Mouse (Mus musculus): Measurements from ENCODE around the gene Syne1. TPM values are rescaled to one million over a fixed set of nuclear protein-coding genes. Genes with fewer than 3 reads are reported as not detected.

Gene Syne1
- polyA plus RNA-seq, 1 experiment = 19.0 TPM

DNA sequence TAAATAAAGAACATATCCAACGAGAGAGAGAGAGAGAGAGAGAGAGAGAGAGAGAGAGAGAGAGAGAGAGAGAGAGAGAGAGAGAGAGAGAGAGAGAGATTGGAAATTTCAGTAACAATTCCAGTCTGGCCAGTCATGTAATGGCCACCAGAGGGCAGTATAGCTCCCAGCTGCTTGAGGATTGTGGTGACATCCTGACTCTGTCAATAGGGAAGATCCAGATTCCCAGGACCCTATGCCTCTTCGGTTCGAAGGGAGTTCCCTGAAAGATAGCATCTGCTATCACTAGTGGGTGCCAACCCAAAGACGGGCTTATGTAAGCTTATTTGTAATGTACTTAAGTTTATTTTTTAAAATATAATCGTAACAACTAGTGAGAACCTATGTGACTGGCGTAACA, 71.2 kb downstream of the Syne1 start:
- no peak overlapping the region for H3ac ChIP-seq (ENCODE audit: control insufficient read depth, insufficient read length)
- H3K79me2 ChIP-seq (ENCODE audit: control insufficient read depth, insufficient read depth) = no peaks in the 10 kb centered on the region
- no peaks in the 10 kb centered on the region for H3K36me3 ChIP-seq (ENCODE audit: control insufficient read depth, insufficient read depth)
- TF ChIP-seq USF1 (IDR thresholded peaks at IDR 0.05; ENCODE audit: low read depth) (no peak), MYOD1 (IDR thresholded peaks at IDR 0.05; ENCODE audit: control insufficient read depth in 1 of 3, insufficient read length in 2 of 3, low read depth in 2 of 3) (no peak), MYOG (IDR thresholded peaks at IDR 0.05; ENCODE audit: control insufficient read depth in 1 of 3, insufficient read depth in 1 of 3, insufficient read length in 2 of 3, low read depth in 2 of 3) (no peak), SRF (IDR thresholded peaks at IDR 0.05; ENCODE audit: control insufficient read depth, insufficient read length, low read depth) (no peak), POLR2A (IDR thresholded peaks at IDR 0.05; ENCODE audit: insufficient read length, low read depth) (no peak), TCF12 (IDR thresholded peaks at IDR 0.05; ENCODE audit: insufficient read depth, poor library complexity, severe bottlenecking) (no peak), POLR2AphosphoS2 (IDR thresholded peaks at IDR 0.05; ENCODE audit: insufficient read length, low read depth) (no peak), CEBPB (IDR thresholded peaks at IDR 0.05; ENCODE audit: insufficient read depth, poor library complexity, severe bottlenecking) (no peak), E2F4 (IDR thresholded peaks at IDR 0.05; ENCODE audit: insufficient read depth) (no peak), MAX (IDR thresholded peaks at IDR 0.05; ENCODE audit: low read depth) (no peak), REST (IDR thresholded peaks at IDR 0.05; ENCODE audit: insufficient read depth, insufficient read length) (no peak), TCF3 (IDR thresholded peaks at IDR 0.05; ENCODE audit: insufficient read length, low read depth) (no peak)
- no peak overlapping the region for H3K4me3 ChIP-seq
- H3K4me2 ChIP-seq (ENCODE audit: low read depth) = no peak overlapping the region
- no peaks in the 10 kb centered on the region for H3K27me3 ChIP-seq (ENCODE audit: control insufficient read depth, insufficient read depth, insufficient read length)

DNA sequence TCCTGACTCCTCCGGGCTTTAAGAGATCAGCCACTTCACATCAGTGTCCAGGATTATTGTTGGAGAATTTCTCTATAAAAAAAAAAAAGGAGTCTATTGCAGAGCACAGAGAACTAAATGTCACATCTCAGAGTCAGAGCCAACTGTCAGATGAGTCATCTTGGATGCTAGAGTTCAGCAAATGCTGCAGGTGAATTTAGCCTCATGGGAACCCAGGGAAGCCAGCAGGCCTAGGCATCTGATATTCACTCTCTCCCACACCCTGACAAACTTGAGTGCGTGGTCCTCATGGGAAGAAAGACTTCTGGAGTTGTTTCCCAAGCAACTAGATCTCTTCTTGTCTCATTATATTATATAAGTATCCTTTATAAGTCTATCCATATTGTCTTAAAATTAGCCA, 82.6 kb downstream of the Syne1 start:
- Histone ChIP-seq H3K36me3 (ENCODE audit: control insufficient read depth, insufficient read depth) (no peaks in the 10 kb centered on the region), H3K27me3 (ENCODE audit: control insufficient read depth, insufficient read depth, insufficient read length) (no peaks in the 10 kb centered on the region), H3K4me3 (no peak overlapping the region), H3K4me2 (ENCODE audit: low read depth) (no peak overlapping the region), H3ac (ENCODE audit: control insufficient read depth, insufficient read length) (no peak overlapping the region), H3K79me2 (ENCODE audit: control insufficient read depth, insufficient read depth) (no peaks in the 10 kb centered on the region)
- TF ChIP-seq MAX (IDR thresholded peaks at IDR 0.05; ENCODE audit: low read depth) = no peak
- TF ChIP-seq CEBPB (IDR thresholded peaks at IDR 0.05; ENCODE audit: insufficient read depth, poor library complexity, severe bottlenecking) = no peak
- no peak for TF ChIP-seq TCF3 (IDR thresholded peaks at IDR 0.05; ENCODE audit: insufficient read length, low read depth)
- no peak for TF ChIP-seq TCF12 (IDR thresholded peaks at IDR 0.05; ENCODE audit: insufficient read depth, poor library complexity, severe bottlenecking)
- no peak for TF ChIP-seq SRF (IDR thresholded peaks at IDR 0.05; ENCODE audit: control insufficient read depth, insufficient read length, low read depth)
- TF ChIP-seq MYOD1 (IDR thresholded peaks at IDR 0.05; ENCODE audit: control insufficient read depth in 1 of 3, insufficient read length in 2 of 3, low read depth in 2 of 3) = no peak
- no peak for TF ChIP-seq MYOG (IDR thresholded peaks at IDR 0.05; ENCODE audit: control insufficient read depth in 1 of 3, insufficient read depth in 1 of 3, insufficient read length in 2 of 3, low read depth in 2 of 3)
- no peak for TF ChIP-seq E2F4 (IDR thresholded peaks at IDR 0.05; ENCODE audit: insufficient read depth)
- TF ChIP-seq POLR2A (IDR thresholded peaks at IDR 0.05; ENCODE audit: insufficient read length, low read depth) = no peak
- TF ChIP-seq REST (IDR thresholded peaks at IDR 0.05; ENCODE audit: insufficient read depth, insufficient read length) = no peak
- TF ChIP-seq USF1 (IDR thresholded peaks at IDR 0.05; ENCODE audit: low read depth) = no peak
- TF ChIP-seq POLR2AphosphoS2 (IDR thresholded peaks at IDR 0.05; ENCODE audit: insufficient read length, low read depth) = no peak

DNA sequence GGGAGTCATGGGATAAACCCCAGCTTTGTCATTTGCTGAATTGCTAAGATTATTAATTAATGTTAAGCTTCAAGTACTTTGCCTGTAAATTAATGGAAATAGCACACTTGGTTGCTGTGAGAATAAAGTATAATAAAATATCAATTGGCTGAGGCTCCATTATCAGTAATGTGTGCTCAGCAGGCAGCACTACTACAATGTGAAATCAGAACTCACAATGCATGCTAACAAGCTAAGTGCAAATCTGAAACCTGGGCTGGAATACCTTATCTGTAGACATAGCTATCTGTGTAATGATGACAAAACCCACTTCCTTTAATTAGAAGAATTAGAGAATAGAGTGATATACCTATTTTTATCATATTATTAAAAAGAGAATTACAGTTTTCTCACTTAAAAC, 97.5 kb downstream of the Syne1 start:
- no peaks in the 10 kb centered on the region for H3K36me3 ChIP-seq (ENCODE audit: control insufficient read depth, insufficient read depth)
- no peak overlapping the region for H3K4me2 ChIP-seq (ENCODE audit: low read depth)

DNA sequence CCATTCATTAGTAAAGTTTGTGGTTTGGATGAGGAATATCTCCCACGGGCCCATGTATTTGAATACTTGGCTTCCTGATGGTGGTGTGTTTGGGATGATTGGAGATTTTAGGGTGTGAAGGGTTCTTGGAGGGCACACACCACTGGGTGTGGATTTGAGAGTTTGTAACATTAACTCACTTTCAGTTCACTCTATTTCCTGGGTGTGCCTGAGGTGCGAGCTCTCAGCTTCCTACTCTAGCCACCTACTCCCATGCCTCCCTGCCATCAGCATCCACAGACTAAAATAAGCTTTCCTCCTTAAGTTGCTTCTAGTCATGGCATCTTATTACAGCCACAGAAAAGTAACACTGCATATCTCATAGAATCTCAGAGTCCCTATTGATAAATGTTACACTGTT, 101.3 kb downstream of the Syne1 start:
- Histone ChIP-seq H3K36me3 (ENCODE audit: control insufficient read depth, insufficient read depth) (no peaks in the 10 kb centered on the region), H3K27me3 (ENCODE audit: control insufficient read depth, insufficient read depth, insufficient read length) (no peaks in the 10 kb centered on the region), H3ac (ENCODE audit: control insufficient read depth, insufficient read length) (no peak overlapping the region), H3K79me2 (ENCODE audit: control insufficient read depth, insufficient read depth) (no peaks in the 10 kb centered on the region), H3K4me3 (no peak overlapping the region), H3K4me2 (ENCODE audit: low read depth) (no peak overlapping the region)
- TF ChIP-seq SRF (IDR thresholded peaks at IDR 0.05; ENCODE audit: control insufficient read depth, insufficient read length, low read depth) (no peak), E2F4 (IDR thresholded peaks at IDR 0.05; ENCODE audit: insufficient read depth) (no peak), MYOG (IDR thresholded peaks at IDR 0.05; ENCODE audit: control insufficient read depth in 1 of 3, insufficient read depth in 1 of 3, insufficient read length in 2 of 3, low read depth in 2 of 3) (no peak), MYOD1 (IDR thresholded peaks at IDR 0.05; ENCODE audit: control insufficient read depth in 1 of 3, insufficient read length in 2 of 3, low read depth in 2 of 3) (no peak)

More for the DNA sequence above, 97.5 kb downstream of the Syne1 start:
- Histone ChIP-seq H3K27me3 (ENCODE audit: control insufficient read depth, insufficient read depth, insufficient read length) (no peaks in the 10 kb centered on the region), H3K79me2 (ENCODE audit: control insufficient read depth, insufficient read depth) (no peaks in the 10 kb centered on the region), H3ac (ENCODE audit: control insufficient read depth, insufficient read length) (no peak overlapping the region), H3K4me3 (no peak overlapping the region)
- no peak for TF ChIP-seq SRF (IDR thresholded peaks at IDR 0.05; ENCODE audit: control insufficient read depth, insufficient read length, low read depth)
- no peak for TF ChIP-seq E2F4 (IDR thresholded peaks at IDR 0.05; ENCODE audit: insufficient read depth)
- no peak for TF ChIP-seq CEBPB (IDR thresholded peaks at IDR 0.05; ENCODE audit: insufficient read depth, poor library complexity, severe bottlenecking)
- no peak for TF ChIP-seq MAX (IDR thresholded peaks at IDR 0.05; ENCODE audit: low read depth)
- no peak for TF ChIP-seq REST (IDR thresholded peaks at IDR 0.05; ENCODE audit: insufficient read depth, insufficient read length)
- TF ChIP-seq POLR2A (IDR thresholded peaks at IDR 0.05; ENCODE audit: insufficient read length, low read depth) = no peak
- TF ChIP-seq TCF12 (IDR thresholded peaks at IDR 0.05; ENCODE audit: insufficient read depth, poor library complexity, severe bottlenecking) = no peak
- TF ChIP-seq USF1 (IDR thresholded peaks at IDR 0.05; ENCODE audit: low read depth) = no peak
- no peak for TF ChIP-seq MYOD1 (IDR thresholded peaks at IDR 0.05; ENCODE audit: control insufficient read depth in 1 of 3, insufficient read length in 2 of 3, low read depth in 2 of 3)
- TF ChIP-seq TCF3 (IDR thresholded peaks at IDR 0.05; ENCODE audit: insufficient read length, low read depth) = no peak
- TF ChIP-seq POLR2AphosphoS2 (IDR thresholded peaks at IDR 0.05; ENCODE audit: insufficient read length, low read depth) = no peak

Measured in myocyte (in vitro differentiated cells).